Mouse (Mus musculus) stomach, embryonic 16.5 days (tissue): ENCODE data around the gene Kptn. TPM values are rescaled to one million over a fixed set of nuclear protein-coding genes. Genes with fewer than 3 reads are reported as not detected.

Source experiments
- ATAC-seq: fragments of 200-750 bp; cut with Nextera tagmentation; 2 replicates; pipeline ENCODE4 v1.8.0; 2017; ENCODE audit warnings: moderate number of reproducible peaks, moderate TSS enrichment; ENCODE audit not compliant: insufficient read depth, low FRiP score
- H3K27ac ChIP-seq: fragments of 300-500 bp; sonication (generic); 2 replicates; pipeline ENCODE4 v1.5.1; 2014; ENCODE audit warnings: low read length
- H3K27me3 ChIP-seq: fragments of 300-500 bp; sonication (generic); 2 replicates; pipeline ENCODE4 v1.6.1; 2014; ENCODE audit warnings: low read length, control low read depth, mixed read lengths; ENCODE audit not compliant: control insufficient read depth, insufficient read depth
- H3K36me3 ChIP-seq: fragments of 300-500 bp; sonication (generic); 2 replicates; pipeline ENCODE4 v1.6.1; 2014; ENCODE audit warnings: low read length; ENCODE audit not compliant: control insufficient read depth, insufficient read depth
- H3K4me1 ChIP-seq: fragments of 300-500 bp; sonication (generic); 2 replicates; pipeline ENCODE4 v1.6.1; 2014; ENCODE audit warnings: low read length, control low read depth, mixed read lengths; ENCODE audit not compliant: control insufficient read depth, insufficient read depth
- H3K4me2 ChIP-seq: fragments of 300-500 bp; sonication (generic); 2 replicates; pipeline ENCODE4 v1.6.1; 2014; ENCODE audit warnings: low read depth, low read length, mixed read lengths
- H3K4me3 ChIP-seq: fragments of 300-500 bp; sonication (generic); replicated peaks from 2 replicates; pipeline ENCODE4 v1.5.1; 2014; ENCODE audit warnings: mild to moderate bottlenecking, low read length
- H3K9ac ChIP-seq: fragments of 300-500 bp; sonication (generic); 2 replicates; pipeline ENCODE4 v1.6.1; 2014; ENCODE audit warnings: low read length
- H3K9me3 ChIP-seq: fragments of 300-500 bp; sonication (generic); replicated peaks from 2 replicates; pipeline ENCODE4 v1.6.1; 2016; ENCODE audit warnings: low read length, control low read depth; ENCODE audit not compliant: control insufficient read depth
- WGBS: fragments of 180-500 bp; shearing (Covaris S2); extraction: QIAGEN DNeasy Blood & Tissue Kit; methylation state at CpG from one replicate; pipeline ENCODE4 v1.1.7; 2014; 5-methylcytosine and 5-hydroxymethylcytosine counted together
- polyA plus RNA-seq: library from polyadenylated mRNA; unstranded; fragments of >200 nt; fragmentation: Nextera tagmentation; extraction: Ambion mirVana; gene quantifications from 2 replicates; pipeline ENCODE4 v1.2.1, GENCODE M21; 2015

Gene Kptn
- polyA plus RNA-seq, 1 experiment from 2014 or later: 27.2 TPM

GRCm38 (mm10) chr7:16149241-16149640, 29.5 kb downstream of the Kptn start:
- no peak for ATAC-seq
- no peaks in the 10 kb centered on the region for H3K36me3 ChIP-seq
- no peak overlapping the region for H3K27ac ChIP-seq
- WGBS: 49% methylated on average over 5 of the region's 5 CpGs
- no peak overlapping the region for H3K9ac ChIP-seq
- H3K4me2 ChIP-seq: no peak overlapping the region
- H3K27me3 ChIP-seq: no peaks in the 10 kb centered on the region
- no peaks in the 10 kb centered on the region for H3K4me1 ChIP-seq
- H3K4me3 ChIP-seq: no peak overlapping the region
- H3K9me3 ChIP-seq: no peaks in the 10 kb centered on the region

GRCm38 (mm10) chr7:16150191-16151145, 30.8 kb downstream of the Kptn start:
- H3K9ac ChIP-seq: no peak overlapping the region
- H3K4me3 ChIP-seq: no peak overlapping the region
- no peaks in the 10 kb centered on the region for H3K9me3 ChIP-seq
- no peaks in the 10 kb centered on the region for H3K27me3 ChIP-seq
- WGBS: 71% methylated on average over 9 of the region's 9 CpGs
- no peak overlapping the region for H3K27ac ChIP-seq
- no peak for ATAC-seq
- H3K4me1 ChIP-seq: no peaks in the 10 kb centered on the region
- no peaks in the 10 kb centered on the region for H3K36me3 ChIP-seq
- H3K4me2 ChIP-seq: no peak overlapping the region

- Histone ChIP-seq H3K9ac (no peak overlapping the region), H3K27me3 (0 out of 2 replicates have a peak, but pooled peaks cover under 1% of the 10 kb centered on the region), H3K4me2 (no peak overlapping the region), H3K36me3 (no peaks in the 10 kb centered on the region), H3K4me1 (no peaks in the 10 kb centered on the region), H3K27ac (no peak overlapping the region), H3K9me3 (no peaks in the 10 kb centered on the region), H3K4me3 (no peak overlapping the region)
- ATAC-seq: peak; percentile 49; the same call in 1 of the 2 replicates
- WGBS: 16% methylated on average over 10 of the region's 10 CpGs
Observed at GRCm38 (mm10) chr7:16153522-16153921, 33.8 kb downstream of the Kptn start.

- WGBS: 71% methylated on average over 9 of the region's 9 CpGs
- ATAC-seq: no peak
Observed at GRCm38 (mm10) chr7:16155132-16155872, 35.6 kb downstream of the Kptn start.

GRCm38 (mm10) chr7:16156105-16156714, 36.5 kb downstream of the Kptn start:
- no peak overlapping the region for H3K9ac ChIP-seq
- no peak overlapping the region for H3K27ac ChIP-seq
- 66% methylated on average over 8 of the region's 8 CpGs for WGBS
- no peaks in the 10 kb centered on the region for H3K36me3 ChIP-seq
- no peaks in the 10 kb centered on the region for H3K4me1 ChIP-seq
- H3K4me3 ChIP-seq: no peak overlapping the region
- 0 out of 2 replicates have a peak, but pooled peaks cover under 1% of the 10 kb centered on the region for H3K9me3 ChIP-seq
- H3K27me3 ChIP-seq: peaks cover 8% of the 10 kb centered on the region
- no peak overlapping the region for H3K4me2 ChIP-seq
- ATAC-seq: no peak

More at GRCm38 (mm10) chr7:16155132-16155872, 35.6 kb downstream of the Kptn start:
- no peaks in the 10 kb centered on the region for H3K4me1 ChIP-seq
- H3K9me3 ChIP-seq: no peaks in the 10 kb centered on the region
- H3K4me3 ChIP-seq: no peak overlapping the region
- peaks cover 8% of the 10 kb centered on the region for H3K27me3 ChIP-seq
- no peak overlapping the region for H3K27ac ChIP-seq
- no peak overlapping the region for H3K4me2 ChIP-seq
- H3K9ac ChIP-seq: no peak overlapping the region
- H3K36me3 ChIP-seq: no peaks in the 10 kb centered on the region

- no peaks in the 10 kb centered on the region for H3K36me3 ChIP-seq
- H3K4me3 ChIP-seq: 0 out of 2 replicates have a peak overlapping the region, but pooled peaks have one; percentile 15
- H3K9me3 ChIP-seq: 0 out of 2 replicates have a peak, but pooled peaks cover 4% of the 10 kb centered on the region
- no peak for ATAC-seq
- H3K27me3 ChIP-seq: peaks cover 8% of the 10 kb centered on the region
- no peak overlapping the region for H3K27ac ChIP-seq
- peak overlapping the region; percentile 35; the same call in 1 of the 2 replicates for H3K4me2 ChIP-seq
- WGBS: 10% methylated on average over 39 of the region's 39 CpGs
- H3K4me1 ChIP-seq: no peaks in the 10 kb centered on the region
- no peak overlapping the region for H3K9ac ChIP-seq
Observed at GRCm38 (mm10) chr7:16158735-16159134, 39.0 kb downstream of the Kptn start.

- Histone ChIP-seq H3K9ac (no peak overlapping the region), H3K4me1 (no peaks in the 10 kb centered on the region), H3K27me3 (peaks cover 8% of the 10 kb centered on the region), H3K9me3 (0 out of 2 replicates have a peak, but pooled peaks cover 4% of the 10 kb centered on the region), H3K27ac (no peak overlapping the region), H3K36me3 (no peaks in the 10 kb centered on the region), H3K4me2 (no peak overlapping the region), H3K4me3 (no peak overlapping the region)
- WGBS: 67% methylated on average over 3 of the region's 3 CpGs
- ATAC-seq: peak; percentile 35; the same call in 1 of the 2 replicates
Observed at GRCm38 (mm10) chr7:16160702-16161101, 41.0 kb downstream of the Kptn start.

GRCm38 (mm10) chr7:16161302-16161701, 41.6 kb downstream of the Kptn start:
- WGBS: 85% methylated on average over 9 of the region's 9 CpGs
- no peak overlapping the region for H3K9ac ChIP-seq
- no peak overlapping the region for H3K27ac ChIP-seq
- H3K27me3 ChIP-seq: peaks cover 8% of the 10 kb centered on the region
- H3K36me3 ChIP-seq: no peaks in the 10 kb centered on the region
- no peak for ATAC-seq
- H3K4me2 ChIP-seq: no peak overlapping the region
- 0 out of 2 replicates have a peak, but pooled peaks cover 4% of the 10 kb centered on the region for H3K9me3 ChIP-seq
- H3K4me3 ChIP-seq: no peak overlapping the region
- no peaks in the 10 kb centered on the region for H3K4me1 ChIP-seq
